Mouse (Mus musculus) liver, embryonic 14.5 days (tissue): ENCODE data around the gene Tnfrsf18.

ENCODE experiments used
- CTCF ChIP-seq: IDR thresholded peaks from 2 replicates; pipeline ENCODE4 v1.5.1; 2016; ENCODE audit warnings: antibody characterized with exemption, low read depth, control low read depth
- EP300 ChIP-seq: IDR thresholded peaks from 2 replicates; pipeline ENCODE4 v1.6.1; 2016; ENCODE audit warnings: antibody characterized with exemption, low read depth

DNA sequence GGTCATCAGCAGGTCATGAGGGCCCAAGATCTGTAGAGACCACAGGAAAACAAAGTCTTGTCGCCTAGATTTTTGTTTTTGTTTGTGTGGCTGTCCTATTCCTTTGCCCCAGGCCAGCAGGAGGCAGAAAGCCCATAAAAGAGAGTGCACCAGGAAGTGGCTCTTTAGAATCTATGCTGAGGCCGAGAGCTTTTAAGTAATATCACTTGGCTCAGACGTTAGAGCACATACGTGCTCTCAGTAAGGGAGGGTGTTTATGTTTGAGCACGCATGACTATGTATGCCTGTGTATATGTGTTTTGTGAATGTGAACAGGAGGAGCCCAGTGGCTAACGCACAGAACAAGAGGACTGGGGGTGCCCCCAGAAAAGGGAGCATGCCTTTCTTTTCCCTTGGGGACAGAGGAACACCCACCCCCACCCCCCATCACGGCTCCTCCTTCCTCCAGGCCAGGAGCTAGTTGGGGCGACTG, 51.0 kb downstream of the Tnfrsf18 start:
- TF ChIP-seq CTCF: 0 out of 2 replicates have a peak, but pooled peaks have one; percentile 4
- TF ChIP-seq EP300: no peak
